Mouse (Mus musculus): ENCODE data around the gene Igdcc4. TPM values are rescaled to one million over a fixed set of nuclear protein-coding genes. Genes with fewer than 3 reads are reported as not detected.

Igdcc4 gene
- polyA plus RNA-seq, 1 experiment from 2014 or later, result 11.8 TPM

DNA sequence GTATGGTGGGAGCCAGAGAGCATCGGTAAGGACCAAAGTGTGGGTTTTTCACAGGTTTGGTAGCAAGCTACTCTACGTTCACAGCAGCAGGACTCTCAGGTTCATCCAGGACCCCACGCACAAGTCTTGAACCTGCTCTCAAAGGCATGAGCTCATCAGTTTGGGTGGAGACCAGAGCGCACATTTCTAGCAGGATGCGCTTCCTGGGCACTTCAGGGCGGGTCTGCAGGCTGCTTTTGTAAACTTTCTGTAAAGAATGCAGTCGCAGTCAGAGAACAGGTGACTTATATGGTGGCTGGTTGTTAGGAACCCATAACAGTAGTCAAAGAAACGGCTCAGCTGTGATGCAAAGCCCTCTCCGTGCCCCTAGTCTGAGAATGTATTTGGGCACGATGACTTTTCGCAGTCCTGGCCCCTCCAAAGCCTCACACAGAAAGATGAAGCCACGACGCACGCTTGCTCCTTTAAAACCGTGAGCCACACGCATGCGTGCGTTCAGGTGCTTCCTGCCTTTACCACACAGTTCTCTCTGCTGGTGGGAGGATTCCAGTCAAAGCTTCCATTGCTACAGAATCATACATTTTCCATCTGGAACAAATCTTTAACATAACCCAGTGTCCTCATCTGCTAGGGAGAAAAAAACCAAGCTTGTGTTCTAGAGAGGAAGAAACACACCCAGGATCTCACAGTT lies 18.1 kb upstream of the Igdcc4 start:
- Histone ChIP-seq H3K9me3 (replicated peaks; ENCODE audit: control insufficient read depth, low read length) (no peaks in the 10 kb centered on the region), H3K4me3 (ENCODE audit: low read depth, low read length) (no peak overlapping the region), H3K27me3 (ENCODE audit: control insufficient read depth, insufficient read depth, low read length) (no peaks in the 10 kb centered on the region), H3K9ac (ENCODE audit: low read depth, low read length) (no peak overlapping the region), H3K4me1 (ENCODE audit: control insufficient read depth, insufficient read depth, low read length) (peaks cover 5% of the 10 kb centered on the region; the same call in 1 of the 2 replicates), H3K4me2 (no peak overlapping the region), H3K27ac (ENCODE audit: low read depth, low read length) (no peak overlapping the region), H3K36me3 (ENCODE audit: control insufficient read depth, insufficient read depth, low read length) (peaks cover 9% of the 10 kb centered on the region)
- ATAC-seq (replicated peaks; ENCODE audit: insufficient number of reproducible peaks, low FRiP score, low TSS enrichment), result no peak
- WGBS (ENCODE audit: insufficient replicate concordance), result 92% methylated on average over 18 of the region's 18 CpGs

DNA sequence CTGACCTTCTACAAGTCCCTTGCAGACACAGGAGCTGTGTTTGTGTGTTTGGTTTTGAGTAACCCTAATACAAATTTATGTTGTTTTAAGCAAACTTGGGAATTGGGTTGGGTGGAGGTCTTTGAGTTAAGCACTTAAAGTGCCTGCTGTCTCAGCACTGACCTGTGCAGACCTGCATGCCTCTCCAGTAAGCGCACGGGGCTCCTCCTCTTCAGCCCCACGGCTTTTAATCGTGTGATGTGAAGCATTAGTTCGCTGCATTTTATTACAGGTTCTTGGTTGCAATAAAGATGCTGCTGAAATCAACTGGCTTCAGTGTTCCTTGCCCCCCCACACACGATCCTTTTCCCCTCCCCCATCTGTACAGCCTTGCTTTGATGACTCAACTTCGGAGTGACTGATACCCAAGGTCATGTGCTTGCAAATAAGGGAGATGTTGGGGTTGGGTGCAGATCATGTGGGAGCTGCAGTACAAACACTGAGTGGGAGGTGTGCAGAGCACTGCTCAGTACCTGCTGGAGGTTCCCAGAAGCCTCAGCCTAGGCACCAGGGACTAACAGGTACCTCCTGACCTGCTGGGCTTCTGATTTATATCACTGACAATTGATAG lies 17.0 kb upstream of the Igdcc4 start:
- H3K4me3 ChIP-seq (ENCODE audit: low read depth, low read length), result no peak overlapping the region
- no peak for ATAC-seq (replicated peaks; ENCODE audit: insufficient number of reproducible peaks, low FRiP score, low TSS enrichment)

DNA sequence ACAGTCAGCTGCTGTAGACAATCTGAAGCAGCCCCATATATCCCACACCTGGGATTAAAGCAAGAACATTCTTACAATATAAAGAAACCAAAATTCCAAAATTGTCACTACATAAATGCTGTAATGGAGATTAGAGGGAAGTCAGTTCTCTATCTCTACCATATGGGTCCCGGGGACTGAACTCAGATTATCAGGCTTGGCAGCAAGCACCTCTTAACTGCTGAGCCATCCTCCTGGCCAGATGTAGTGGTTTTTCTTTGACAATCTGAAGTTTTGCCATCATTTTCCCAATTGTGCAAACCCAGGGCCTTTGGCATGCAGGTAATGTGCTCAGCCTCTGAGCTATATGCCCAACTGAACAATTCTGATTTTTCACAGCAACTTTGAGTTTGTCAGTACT lies 16.0 kb upstream of the Igdcc4 start:
- Histone ChIP-seq H3K27me3 (ENCODE audit: control insufficient read depth, insufficient read depth, low read length) (no peaks in the 10 kb centered on the region), H3K36me3 (ENCODE audit: control insufficient read depth, insufficient read depth, low read length) (peaks cover 7% of the 10 kb centered on the region; the same call in 1 of the 2 replicates), H3K4me1 (ENCODE audit: control insufficient read depth, insufficient read depth, low read length) (peaks cover 5% of the 10 kb centered on the region; the same call in 1 of the 2 replicates), H3K9me3 (replicated peaks; ENCODE audit: control insufficient read depth, low read length) (no peaks in the 10 kb centered on the region), H3K4me3 (ENCODE audit: low read depth, low read length) (no peak overlapping the region), H3K27ac (ENCODE audit: low read depth, low read length) (no peak overlapping the region), H3K9ac (ENCODE audit: low read depth, low read length) (no peak overlapping the region), H3K4me2 (no peak overlapping the region)
- WGBS (ENCODE audit: insufficient replicate concordance), result 73% methylated on average over 1 of the region's 1 CpGs
- ATAC-seq (replicated peaks; ENCODE audit: insufficient number of reproducible peaks, low FRiP score, low TSS enrichment), result no peak

More for the DNA sequence above, 17.0 kb upstream of the Igdcc4 start:
- WGBS (ENCODE audit: insufficient replicate concordance), result 72% methylated on average over 7 of the region's 7 CpGs
- Histone ChIP-seq H3K4me2 (no peak overlapping the region), H3K27me3 (ENCODE audit: control insufficient read depth, insufficient read depth, low read length) (no peaks in the 10 kb centered on the region), H3K9me3 (replicated peaks; ENCODE audit: control insufficient read depth, low read length) (no peaks in the 10 kb centered on the region), H3K4me1 (ENCODE audit: control insufficient read depth, insufficient read depth, low read length) (peaks cover 5% of the 10 kb centered on the region; the same call in 1 of the 2 replicates), H3K27ac (ENCODE audit: low read depth, low read length) (no peak overlapping the region), H3K36me3 (ENCODE audit: control insufficient read depth, insufficient read depth, low read length) (peaks cover 7% of the 10 kb centered on the region; the same call in 1 of the 2 replicates), H3K9ac (ENCODE audit: low read depth, low read length) (no peak overlapping the region)

DNA sequence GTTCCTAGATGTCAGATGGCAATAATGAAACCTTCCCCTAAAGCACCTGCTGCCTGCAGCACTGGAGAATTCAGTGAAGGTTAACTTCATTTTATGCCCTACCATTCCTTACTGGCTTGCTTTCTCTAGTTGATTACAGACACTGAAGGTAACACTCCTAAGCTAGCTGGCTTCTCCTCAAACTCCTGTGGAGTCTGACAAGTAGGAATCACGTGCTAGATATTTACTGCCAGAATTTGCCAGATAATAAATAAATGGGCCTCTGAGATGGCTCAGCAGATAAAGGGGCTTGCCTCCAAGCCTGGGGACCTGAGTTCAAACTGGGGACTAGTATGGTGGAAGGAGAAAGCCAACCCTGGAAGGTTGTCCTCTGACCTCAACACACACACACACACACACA lies 14.5 kb upstream of the Igdcc4 start:
- ATAC-seq (replicated peaks; ENCODE audit: insufficient number of reproducible peaks, low FRiP score, low TSS enrichment), result no peak
- WGBS (ENCODE audit: insufficient replicate concordance), result 66% methylated on average over 1 of the region's 1 CpGs
- H3K27me3 ChIP-seq (ENCODE audit: control insufficient read depth, insufficient read depth, low read length), result no peaks in the 10 kb centered on the region
- no peak overlapping the region for H3K4me3 ChIP-seq (ENCODE audit: low read depth, low read length)
- no peak overlapping the region for H3K4me2 ChIP-seq
- H3K27ac ChIP-seq (ENCODE audit: low read depth, low read length), result no peak overlapping the region
- no peaks in the 10 kb centered on the region for H3K9me3 ChIP-seq (replicated peaks; ENCODE audit: control insufficient read depth, low read length)
- no peak overlapping the region for H3K9ac ChIP-seq (ENCODE audit: low read depth, low read length)
- H3K36me3 ChIP-seq (ENCODE audit: control insufficient read depth, insufficient read depth, low read length), result peaks cover 3% of the 10 kb centered on the region; the same call in 1 of the 2 replicates
- H3K4me1 ChIP-seq (ENCODE audit: control insufficient read depth, insufficient read depth, low read length), result peaks cover 5% of the 10 kb centered on the region; the same call in 1 of the 2 replicates

DNA sequence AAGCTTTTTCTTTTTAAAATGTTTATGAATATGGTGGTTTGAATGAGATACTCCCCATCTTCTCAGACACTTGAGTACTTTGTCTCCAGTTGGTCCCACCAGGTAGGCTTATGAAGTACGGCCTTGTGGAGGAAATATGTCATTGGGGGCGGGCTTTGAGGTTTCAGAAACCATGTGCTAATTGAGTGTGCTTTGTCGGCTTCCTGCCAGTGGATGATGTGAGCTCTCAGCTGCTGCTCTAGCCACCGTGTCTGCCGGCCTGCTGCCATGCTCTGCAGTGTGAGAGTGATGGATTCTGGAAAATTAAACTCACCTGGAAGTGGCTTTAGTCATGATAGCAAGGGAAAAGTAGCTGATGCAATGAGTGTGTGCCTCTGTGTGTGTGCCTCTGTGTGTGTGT lies 13.8 kb upstream of the Igdcc4 start:
- no peak overlapping the region for H3K27ac ChIP-seq (ENCODE audit: low read depth, low read length)
- WGBS (ENCODE audit: insufficient replicate concordance), result 53% methylated on average over 5 of the region's 5 CpGs
- peaks cover 3% of the 10 kb centered on the region; the same call in 1 of the 2 replicates for H3K36me3 ChIP-seq (ENCODE audit: control insufficient read depth, insufficient read depth, low read length)
- H3K9me3 ChIP-seq (replicated peaks; ENCODE audit: control insufficient read depth, low read length), result no peaks in the 10 kb centered on the region
- no peak for ATAC-seq (replicated peaks; ENCODE audit: insufficient number of reproducible peaks, low FRiP score, low TSS enrichment)
- H3K27me3 ChIP-seq (ENCODE audit: control insufficient read depth, insufficient read depth, low read length), result no peaks in the 10 kb centered on the region
- peaks cover 5% of the 10 kb centered on the region; the same call in 1 of the 2 replicates for H3K4me1 ChIP-seq (ENCODE audit: control insufficient read depth, insufficient read depth, low read length)
- H3K4me3 ChIP-seq (ENCODE audit: low read depth, low read length), result no peak overlapping the region
- H3K4me2 ChIP-seq, result no peak overlapping the region
- no peak overlapping the region for H3K9ac ChIP-seq (ENCODE audit: low read depth, low read length)

DNA sequence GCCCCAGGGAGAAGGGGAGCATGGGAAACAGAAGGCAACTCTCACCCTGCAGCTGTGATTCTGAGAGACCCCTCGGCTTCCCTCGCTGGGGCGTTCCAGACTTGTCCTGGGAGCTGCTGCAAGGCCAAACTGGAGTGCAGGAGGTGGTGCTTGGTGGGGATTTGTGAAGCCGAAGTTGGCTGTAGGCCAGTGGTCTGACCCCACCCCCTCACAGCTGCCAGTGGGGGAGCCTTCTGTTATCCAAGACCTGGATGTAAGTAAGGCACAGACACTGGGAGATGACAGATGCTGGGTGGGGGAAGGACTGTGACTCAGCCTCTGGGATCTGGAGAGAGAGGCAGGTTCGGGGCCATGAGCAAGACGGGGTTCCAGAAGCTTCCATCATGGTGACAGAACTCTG lies 7.0 kb upstream of the Igdcc4 start:
- H3K36me3 ChIP-seq (ENCODE audit: control insufficient read depth, insufficient read depth, low read length), result no peaks in the 10 kb centered on the region
- no peaks in the 10 kb centered on the region for H3K9me3 ChIP-seq (replicated peaks; ENCODE audit: control insufficient read depth, low read length)
- H3K27ac ChIP-seq (ENCODE audit: low read depth, low read length), result no peak overlapping the region
- H3K27me3 ChIP-seq (ENCODE audit: control insufficient read depth, insufficient read depth, low read length), result no peaks in the 10 kb centered on the region
- H3K4me1 ChIP-seq (ENCODE audit: control insufficient read depth, insufficient read depth, low read length), result 0 out of 2 replicates have a peak, but pooled peaks cover 2% of the 10 kb centered on the region
- H3K9ac ChIP-seq (ENCODE audit: low read depth, low read length), result peak overlapping the region; percentile 0; the same call in 1 of the 2 replicates
- peak; percentile 43; the same call in 1 of the 2 replicates for ATAC-seq (replicated peaks; ENCODE audit: insufficient number of reproducible peaks, low FRiP score, low TSS enrichment)
- peak overlapping the region; percentile 2; the same call in 1 of the 2 replicates for H3K4me2 ChIP-seq
- 31% methylated on average over 6 of the region's 6 CpGs for WGBS (ENCODE audit: insufficient replicate concordance)
- no peak overlapping the region for H3K4me3 ChIP-seq (ENCODE audit: low read depth, low read length)

DNA sequence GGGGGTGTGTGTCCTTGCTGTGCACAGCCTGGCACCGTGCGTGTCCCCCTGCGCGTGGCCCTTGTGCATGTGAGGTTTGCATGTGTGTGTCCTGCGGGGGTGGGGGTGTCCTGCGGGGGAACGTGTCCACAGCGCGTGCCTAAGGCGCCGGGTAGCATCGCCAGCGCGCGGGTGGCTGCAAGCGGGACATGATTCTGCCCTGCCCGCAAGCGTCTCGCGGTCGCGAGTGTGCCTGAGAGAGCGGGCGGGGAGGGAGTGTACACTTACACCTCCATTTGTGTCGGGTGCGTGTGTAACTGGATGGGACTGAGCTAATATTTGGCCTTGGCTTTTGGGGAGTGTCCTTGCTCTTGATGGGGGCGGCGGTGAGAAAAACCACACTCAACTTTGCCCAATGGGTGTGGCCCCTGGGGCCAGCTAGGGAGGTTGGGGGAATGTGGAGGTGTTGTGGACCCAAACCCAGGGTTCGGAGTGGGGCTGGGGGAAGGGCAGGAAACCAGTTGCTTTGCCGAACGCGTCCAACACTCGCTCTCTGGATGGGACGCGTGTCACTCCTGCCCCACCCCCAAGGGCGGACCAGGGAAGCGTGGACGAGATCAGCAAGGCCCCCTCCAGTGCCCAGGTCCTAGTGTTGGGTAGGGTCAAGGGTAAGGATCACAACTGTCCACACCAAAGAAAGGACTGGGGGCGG lies 545 bp downstream of the Igdcc4 start:
- 0 out of 2 replicates have a peak, but pooled peaks cover 3% of the 10 kb centered on the region for H3K9me3 ChIP-seq (replicated peaks; ENCODE audit: control insufficient read depth, low read length)
- peak overlapping the region; percentile 86 for H3K4me2 ChIP-seq
- H3K4me1 ChIP-seq (ENCODE audit: control insufficient read depth, insufficient read depth, low read length), result 0 out of 2 replicates have a peak, but pooled peaks cover 3% of the 10 kb centered on the region
- ATAC-seq (replicated peaks; ENCODE audit: insufficient number of reproducible peaks, low FRiP score, low TSS enrichment), result peak; percentile 28; the same call in 1 of the 2 replicates
- peaks cover 5% of the 10 kb centered on the region; the same call in 1 of the 2 replicates for H3K27me3 ChIP-seq (ENCODE audit: control insufficient read depth, insufficient read depth, low read length)
- H3K27ac ChIP-seq (ENCODE audit: low read depth, low read length), result no peak overlapping the region
- no peaks in the 10 kb centered on the region for H3K36me3 ChIP-seq (ENCODE audit: control insufficient read depth, insufficient read depth, low read length)
- H3K4me3 ChIP-seq (ENCODE audit: low read depth, low read length), result peak overlapping the region; percentile 76
- WGBS (ENCODE audit: insufficient replicate concordance), result under 1% methylated on average over 39 of the region's 39 CpGs
- peak overlapping the region; percentile 72 for H3K9ac ChIP-seq (ENCODE audit: low read depth, low read length)

DNA sequence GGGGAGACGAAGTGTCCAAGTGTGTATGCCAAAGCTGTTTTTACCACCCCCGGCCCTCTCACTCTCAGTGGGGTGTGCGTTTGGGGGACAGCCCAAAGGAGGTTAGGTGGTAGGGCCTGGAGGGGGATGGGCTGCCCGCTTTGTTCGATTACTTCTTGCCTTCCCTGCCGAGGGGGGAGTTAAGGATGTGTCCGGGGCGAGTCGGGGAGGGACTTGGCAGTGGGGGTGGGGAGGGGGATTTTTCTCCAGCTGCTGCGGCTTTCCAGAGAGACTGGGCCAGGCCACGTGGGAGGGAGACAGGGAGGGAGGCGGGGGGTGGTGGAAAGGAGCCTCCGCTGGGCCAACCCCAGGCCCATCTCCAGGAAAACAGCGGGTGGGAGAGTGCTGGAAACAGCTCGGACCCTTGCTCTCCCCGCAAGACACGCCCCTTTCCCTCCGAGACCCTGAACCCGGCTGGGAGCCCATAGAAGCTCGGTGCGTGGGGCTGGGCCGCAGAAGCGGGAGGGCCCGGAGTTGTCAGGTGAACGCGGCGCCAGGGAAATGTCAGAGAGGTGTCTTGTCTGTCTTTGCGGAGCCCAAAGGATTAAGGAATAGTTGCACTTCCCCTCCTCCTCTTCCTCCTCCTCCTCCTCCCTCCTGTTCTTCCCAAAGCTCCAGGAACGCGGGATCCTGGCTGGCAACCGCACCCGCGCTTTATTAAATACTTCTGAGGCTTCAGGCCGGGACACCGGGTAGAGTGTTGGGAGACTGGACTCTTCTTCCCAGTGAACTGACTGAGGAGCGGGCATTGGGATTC lies 1.3 kb downstream of the Igdcc4 start:
- peak overlapping the region; percentile 86 for H3K4me2 ChIP-seq
- H3K36me3 ChIP-seq (ENCODE audit: control insufficient read depth, insufficient read depth, low read length), result no peaks in the 10 kb centered on the region
- ATAC-seq (replicated peaks; ENCODE audit: insufficient number of reproducible peaks, low FRiP score, low TSS enrichment), result peak; percentile 64
- H3K4me1 ChIP-seq (ENCODE audit: control insufficient read depth, insufficient read depth, low read length), result 0 out of 2 replicates have a peak, but pooled peaks cover 3% of the 10 kb centered on the region
- no peak overlapping the region for H3K27ac ChIP-seq (ENCODE audit: low read depth, low read length)
- 4% methylated on average over 29 of the region's 36 CpGs for WGBS (ENCODE audit: insufficient replicate concordance)
- H3K4me3 ChIP-seq (ENCODE audit: low read depth, low read length), result peak overlapping the region; percentile 76
- peaks cover 5% of the 10 kb centered on the region; the same call in 1 of the 2 replicates for H3K27me3 ChIP-seq (ENCODE audit: control insufficient read depth, insufficient read depth, low read length)
- H3K9ac ChIP-seq (ENCODE audit: low read depth, low read length), result peak overlapping the region; percentile 72
- H3K9me3 ChIP-seq (replicated peaks; ENCODE audit: control insufficient read depth, low read length), result 0 out of 2 replicates have a peak, but pooled peaks cover 3% of the 10 kb centered on the region
